Mouse (Mus musculus) layer of hippocampus, adult 11-12 months (tissue): ENCODE results near the gene Asic2.
A peak's percentile ranks its signal among the peaks of the same experiment; 100 is the strongest.

Source experiments
- DNase-seq: peaks from one replicate; pipeline ENCODE4 v3.0.0; 2022; ENCODE audit warnings: low spot score

Gene Asic2

DNA sequence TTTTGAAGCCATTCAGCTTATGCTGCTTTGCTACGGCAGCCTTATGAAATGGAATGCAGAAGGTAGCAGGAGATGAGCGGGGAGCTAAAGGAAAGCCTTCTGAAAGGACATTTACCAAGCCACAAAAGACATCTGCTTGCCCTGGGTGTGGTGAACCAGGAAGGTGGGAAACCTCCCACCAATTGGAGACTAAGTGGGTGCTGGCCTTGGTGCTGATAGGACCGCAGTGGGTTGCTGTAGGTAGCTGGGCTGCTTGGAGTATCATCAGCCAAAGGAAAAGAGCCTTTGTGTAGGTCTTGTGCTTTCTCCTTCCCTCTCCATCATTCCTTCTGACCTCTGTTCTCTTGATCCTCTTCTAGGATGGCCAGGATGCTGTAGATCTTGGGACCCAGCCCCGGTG lies 774.4 kb downstream of the Asic2 start:
- DNase-seq, result no peak

DNA sequence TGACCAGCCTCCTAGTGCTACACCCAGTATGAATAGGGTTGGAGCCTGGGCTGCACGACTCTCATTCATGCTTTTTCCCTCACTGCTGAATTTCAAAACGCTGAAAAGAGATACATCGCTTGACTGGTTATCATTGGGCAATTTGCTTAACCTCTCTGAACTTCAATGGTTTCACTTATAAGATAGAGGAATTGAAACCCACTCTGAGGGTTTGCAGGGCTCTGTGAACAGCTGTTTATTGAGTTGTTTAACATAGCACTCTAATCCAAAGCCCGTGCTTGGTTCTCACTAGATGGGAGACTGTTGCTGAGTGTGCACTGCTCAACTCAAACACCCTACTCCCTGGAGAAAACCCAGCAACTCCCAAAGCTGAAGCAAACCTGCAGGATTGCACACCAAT lies 776.1 kb downstream of the Asic2 start:
- DNase-seq, result no peak

DNA sequence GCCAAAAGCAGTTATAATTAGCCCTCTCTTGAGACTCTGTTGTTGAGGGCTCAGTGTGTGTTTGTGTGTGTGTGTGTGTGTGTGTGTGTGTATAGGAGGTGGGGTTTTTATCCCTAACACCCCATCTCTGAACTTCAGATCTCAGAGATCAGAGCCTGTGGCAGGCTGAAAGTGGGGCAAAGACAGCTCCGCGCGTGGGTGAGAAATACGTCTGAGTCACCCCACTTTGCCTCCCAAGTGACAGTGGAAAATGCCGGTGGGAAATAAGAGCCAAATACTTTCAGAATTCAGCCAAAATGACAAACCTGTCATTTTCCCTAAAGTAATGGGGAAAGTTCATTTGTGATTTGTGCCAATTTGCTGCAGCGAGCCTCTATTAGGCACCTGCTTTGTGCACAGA lies 779.2 kb downstream of the Asic2 start:
- DNase-seq, result peak; percentile 12

DNA sequence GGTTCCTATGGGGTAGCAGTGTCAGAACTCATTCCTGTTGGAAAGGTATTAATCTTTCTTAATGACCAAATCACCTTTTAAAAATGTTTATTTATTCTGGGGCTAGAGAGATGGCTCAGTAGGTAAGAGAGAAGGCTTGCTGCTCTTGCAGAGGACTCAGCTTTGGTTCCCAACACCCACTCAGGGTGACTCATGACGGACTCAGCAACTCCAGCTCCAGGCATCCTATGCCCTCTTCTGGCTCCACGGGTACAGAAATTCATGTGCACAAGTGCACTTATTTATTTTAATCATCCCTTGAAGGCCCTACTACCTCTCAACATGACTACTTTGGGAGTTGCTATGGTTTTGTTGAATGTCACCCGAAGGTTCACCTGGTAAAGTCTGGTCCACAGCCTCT lies 780.4 kb downstream of the Asic2 start:
- DNase-seq, result no peak

DNA sequence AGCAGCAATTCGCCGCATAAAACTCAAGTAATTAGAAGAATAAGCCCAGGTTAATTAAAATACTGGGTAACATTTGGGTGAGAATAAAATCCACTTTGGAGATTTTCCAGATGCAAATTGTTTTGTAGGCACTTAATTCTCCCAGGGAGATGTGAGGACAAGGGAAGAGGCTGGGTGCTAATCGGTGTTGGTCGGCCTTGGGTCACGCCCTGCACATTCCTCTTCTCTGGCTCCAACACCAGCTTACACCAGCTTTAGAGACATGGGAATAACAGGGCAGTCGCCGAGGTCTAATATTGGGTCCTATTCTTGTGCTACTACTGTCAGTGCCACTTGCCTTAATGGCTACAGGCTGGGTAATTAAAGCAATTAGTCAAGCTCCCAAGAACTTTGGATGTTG lies 783.5 kb downstream of the Asic2 start:
- DNase-seq, result no peak

DNA sequence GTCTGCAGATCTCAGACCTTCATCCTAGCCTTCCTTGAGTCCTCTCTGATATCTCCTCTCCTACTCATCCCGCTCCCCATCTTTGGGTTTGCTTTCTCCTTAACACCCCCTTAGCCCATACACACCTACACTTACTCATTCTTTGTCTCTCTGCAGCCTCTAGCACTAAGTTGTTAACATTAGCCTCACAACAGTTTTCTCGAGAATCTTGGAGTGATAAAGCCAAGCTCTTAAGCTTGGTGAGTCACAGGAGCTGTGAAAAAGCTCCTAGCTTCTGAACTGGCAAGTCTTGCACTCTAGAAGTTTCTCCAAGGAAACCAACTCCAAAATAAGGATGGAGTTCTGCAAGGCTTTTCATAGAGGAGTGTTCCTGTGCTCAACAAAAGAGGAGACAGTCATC lies 803.4 kb downstream of the Asic2 start:
- DNase-seq, result no peak

DNA sequence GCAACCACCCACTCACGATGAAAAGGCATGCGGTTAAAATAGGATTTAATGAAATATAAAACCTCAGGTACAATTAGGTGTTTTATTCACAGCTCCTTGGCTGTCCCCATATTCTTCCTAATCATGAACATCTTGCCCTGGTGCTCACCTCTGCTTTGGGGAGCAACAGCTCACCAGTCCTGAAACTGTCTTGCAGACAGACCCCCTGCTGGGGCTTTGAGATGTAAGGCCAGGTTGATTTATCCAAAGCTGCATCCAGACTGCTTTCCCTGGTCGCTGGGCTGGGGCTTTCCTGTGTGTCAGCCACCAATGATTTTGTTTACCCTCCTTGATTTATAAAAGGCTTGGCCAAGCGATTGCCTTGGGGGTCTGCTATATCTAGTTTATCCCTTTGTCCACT lies 805.2 kb downstream of the Asic2 start:
- no peak for DNase-seq

DNA sequence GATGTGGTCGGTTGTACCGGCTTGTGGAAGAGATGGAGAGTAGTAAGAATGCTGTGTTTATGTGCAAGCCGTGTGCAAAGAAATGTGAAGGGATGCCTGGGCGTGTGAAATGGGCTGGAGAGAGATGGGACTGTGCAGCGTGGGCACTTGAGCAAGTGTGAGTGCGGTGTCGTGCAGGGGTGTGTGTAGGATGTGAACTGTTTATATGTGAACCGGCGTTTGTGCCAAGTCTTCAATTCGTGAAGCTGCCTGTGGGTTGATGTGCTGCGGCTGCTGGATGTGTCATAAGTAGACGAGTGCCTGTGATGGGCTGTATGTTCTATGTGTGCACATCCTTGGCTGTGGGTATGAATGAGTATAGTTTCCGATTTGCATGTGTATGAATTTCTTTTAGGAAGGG lies 814.4 kb downstream of the Asic2 start:
- peak; percentile 32 for DNase-seq

DNA sequence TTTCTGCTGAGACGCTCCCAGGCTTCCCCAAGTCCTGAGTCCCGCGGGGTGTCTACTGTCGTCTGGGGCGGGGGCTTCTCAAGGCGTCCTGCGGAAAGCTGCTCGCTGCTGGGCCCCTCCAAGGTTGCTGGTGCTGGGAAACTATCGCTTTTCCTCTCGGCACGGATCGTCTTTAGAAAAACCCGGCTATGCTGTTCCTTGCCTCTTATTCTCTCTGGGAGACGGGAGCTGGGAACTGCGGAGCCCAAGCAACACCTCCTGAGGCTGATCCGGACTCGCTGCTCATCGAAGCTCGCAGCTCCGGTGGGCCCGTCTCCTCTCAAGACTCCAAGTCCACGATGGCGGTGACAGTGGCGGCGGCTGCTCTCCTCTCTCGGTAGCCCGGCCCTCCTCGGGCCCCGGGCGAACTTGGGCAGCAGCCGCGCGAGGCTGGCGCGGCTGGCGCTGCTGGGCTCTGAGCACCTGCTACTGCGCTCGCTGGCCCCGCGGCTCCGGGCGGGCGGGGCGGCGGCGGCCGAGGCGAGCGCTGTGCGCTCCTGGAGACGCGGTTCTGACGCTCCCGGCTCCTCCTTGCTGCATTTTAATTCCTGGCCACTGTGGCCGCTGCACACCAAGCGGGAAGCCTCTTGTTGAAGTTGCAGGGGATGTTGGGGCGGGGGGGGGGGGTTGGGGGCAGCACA lies 815.0 kb downstream of the Asic2 start:
- peak; percentile 68 for DNase-seq

DNA sequence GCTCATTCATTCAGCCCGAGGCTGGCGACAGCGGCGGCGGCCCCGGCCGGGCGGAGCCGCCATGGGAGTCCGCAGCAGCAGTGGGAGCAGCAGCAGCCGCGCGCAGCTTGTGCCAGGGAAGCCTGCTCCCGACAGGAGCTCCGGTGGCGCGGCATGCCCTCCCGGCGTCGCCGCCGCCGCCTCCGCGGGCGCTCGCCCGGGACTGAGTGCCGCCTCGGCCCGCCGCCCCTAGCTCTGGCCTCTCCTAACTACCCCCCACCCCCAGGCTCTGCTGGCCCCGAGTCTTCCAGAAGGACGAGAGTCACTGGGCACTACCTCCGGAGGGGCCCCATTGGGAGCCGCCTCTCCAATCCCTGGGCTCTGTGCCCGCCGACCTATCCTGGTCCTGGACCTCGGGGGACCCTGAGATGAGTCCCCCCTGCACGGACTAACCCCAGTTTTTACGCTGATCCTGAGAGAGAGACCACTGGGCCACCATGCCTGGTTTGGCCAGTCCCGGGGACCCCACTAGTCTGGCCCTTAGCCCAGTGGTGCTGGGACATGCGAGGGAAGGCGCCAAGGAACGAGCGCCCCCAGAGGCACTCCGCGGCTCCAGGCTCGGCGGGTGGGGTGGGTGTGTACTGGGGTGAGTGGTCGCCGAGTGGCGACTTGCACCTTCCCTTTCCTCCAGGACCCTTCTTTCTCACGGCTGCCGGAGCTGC lies 815.6 kb downstream of the Asic2 start:
- peak; percentile 71 for DNase-seq

DNA sequence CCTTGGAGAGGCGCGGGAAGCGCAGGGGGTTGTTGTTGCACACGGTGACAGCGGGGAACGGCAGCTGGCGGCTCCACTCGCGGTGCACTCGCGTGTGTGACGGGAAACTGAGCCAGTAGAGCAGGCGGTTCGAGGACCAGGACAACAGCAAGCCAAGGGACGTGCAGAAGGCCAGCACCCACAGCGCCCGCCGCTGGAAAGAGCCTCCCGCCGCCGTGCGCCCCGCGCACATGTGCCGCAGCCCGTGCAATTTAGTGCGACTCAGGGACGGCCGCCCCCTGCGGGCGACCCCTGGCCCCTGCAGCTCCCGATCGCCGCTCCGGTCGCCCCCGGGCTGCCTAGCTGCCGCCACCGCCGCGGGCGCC lies 816.3 kb downstream of the Asic2 start:
- peak; percentile 60 for DNase-seq

DNA sequence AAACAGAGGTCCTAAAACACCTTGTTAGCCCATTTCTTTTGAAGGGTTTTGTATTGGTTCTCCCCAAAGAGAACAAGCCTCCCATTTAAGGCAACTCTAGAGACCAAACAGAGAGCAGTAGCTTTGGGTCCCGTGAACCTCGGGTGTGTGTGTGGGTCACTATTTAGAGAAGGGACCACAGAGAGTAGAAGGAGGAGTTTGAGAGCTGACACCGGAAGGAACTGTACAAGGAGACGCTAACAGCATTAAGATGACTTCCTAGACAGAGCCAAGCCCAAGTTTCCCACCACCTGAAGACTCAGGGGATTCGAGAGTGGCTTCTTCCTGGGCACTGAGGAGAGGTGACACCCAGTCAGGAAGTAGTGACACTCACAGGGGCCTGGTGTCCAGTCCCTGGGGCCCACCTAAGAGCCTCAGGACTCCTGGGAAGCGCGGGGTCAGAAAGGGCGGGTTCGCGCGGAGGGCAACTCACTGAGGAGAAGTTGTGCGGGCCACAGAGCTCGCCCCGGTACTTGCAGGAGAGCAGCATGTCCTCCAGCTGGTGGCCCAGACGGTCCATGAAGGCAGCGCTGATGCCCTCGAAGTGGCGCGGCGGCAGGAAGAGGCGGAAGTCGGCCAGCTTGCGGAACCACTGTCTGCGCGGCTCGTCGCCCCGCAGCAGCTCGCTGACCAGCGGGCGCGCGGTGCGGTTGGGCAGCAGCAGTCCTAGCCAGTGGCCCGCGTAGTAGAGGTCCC lies 816.8 kb downstream of the Asic2 start:
- DNase-seq, result no peak

DNA sequence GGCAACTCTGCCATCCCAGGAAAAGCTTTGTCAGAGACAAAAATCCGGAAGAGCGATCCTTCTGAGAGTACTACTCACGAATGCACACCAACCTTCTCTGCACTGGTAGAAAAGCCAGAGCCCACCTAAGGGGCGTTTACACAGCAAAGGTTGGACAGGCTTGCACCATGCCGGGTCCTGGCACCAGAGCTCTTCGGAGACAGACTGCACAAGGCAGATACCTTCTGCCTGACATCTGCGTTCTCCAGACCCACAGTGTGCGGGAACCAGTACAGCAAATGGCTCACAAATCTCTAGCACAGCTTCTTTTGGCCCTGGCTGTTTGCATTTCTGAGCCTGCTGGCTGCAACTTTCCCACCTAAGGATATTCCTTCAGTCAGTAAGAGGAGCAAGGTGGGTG lies 817.6 kb downstream of the Asic2 start:
- DNase-seq, result peak; percentile 41

DNA sequence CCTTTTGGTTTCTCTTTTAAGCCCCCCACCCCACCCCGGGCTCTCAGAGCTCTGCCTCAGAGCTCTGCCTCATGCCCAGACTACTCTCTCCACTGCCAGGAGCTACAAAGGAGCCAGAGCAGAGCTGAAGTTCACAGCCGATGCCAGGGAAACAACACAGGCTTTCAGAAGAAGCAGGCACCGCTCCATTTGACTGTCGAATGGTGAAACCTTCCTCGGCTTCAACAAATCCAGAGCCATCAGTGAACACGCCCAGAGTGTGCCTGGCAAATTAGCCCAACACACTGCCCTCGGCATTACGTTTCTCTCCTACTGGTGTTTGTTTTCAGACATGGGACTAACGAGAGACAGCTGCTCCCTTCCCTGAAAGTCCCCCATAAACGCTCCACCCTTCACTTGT lies 819.8 kb downstream of the Asic2 start:
- peak; percentile 55 for DNase-seq

DNA sequence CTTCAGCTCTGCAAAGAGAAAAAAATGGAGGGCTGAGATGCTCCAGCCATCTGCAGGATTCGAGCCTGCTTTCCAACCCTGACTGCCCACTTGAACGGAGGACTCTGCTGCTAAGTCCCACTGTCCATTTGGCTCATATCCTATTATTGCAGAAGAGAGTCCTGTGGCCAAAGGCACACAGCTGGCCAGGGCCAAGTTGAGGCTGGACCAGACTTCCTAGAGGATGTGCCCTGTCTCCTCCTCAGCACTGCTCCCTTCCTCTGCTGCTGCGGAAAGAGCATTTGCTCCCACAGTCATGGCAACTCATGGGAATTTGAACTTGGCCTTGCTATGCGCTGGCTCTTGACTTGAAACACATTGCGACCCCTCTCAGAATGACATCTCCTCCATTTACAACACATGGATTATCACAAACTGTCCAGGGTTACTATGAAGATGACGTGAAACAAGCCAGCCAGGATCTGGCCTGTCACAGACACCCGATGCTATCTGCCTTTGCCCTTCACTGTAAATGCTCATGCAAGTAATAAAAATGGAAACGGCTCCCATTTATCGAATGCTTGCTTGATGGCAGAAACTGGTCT lies 821.6 kb downstream of the Asic2 start:
- no peak for DNase-seq

DNA sequence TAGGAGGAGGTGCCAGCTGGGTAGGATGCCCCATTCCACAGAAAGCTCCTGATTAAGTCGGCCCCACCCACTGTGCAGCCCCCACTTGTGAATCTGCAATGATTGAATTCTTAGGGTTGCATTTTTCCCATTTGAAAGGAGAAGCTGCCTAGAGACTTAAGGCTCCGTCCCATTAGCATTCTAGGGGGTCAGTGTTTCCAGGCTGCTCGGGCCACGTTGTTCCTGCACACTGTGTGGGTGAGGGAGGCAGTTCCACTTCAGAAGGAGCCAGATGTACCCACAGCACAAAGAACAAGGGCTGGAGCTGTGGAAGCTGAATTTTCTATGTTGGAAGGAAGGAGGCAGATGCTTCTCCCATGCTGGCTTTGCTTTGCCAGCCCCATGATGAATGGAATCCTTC lies 833.1 kb downstream of the Asic2 start:
- peak; percentile 55 for DNase-seq

DNA sequence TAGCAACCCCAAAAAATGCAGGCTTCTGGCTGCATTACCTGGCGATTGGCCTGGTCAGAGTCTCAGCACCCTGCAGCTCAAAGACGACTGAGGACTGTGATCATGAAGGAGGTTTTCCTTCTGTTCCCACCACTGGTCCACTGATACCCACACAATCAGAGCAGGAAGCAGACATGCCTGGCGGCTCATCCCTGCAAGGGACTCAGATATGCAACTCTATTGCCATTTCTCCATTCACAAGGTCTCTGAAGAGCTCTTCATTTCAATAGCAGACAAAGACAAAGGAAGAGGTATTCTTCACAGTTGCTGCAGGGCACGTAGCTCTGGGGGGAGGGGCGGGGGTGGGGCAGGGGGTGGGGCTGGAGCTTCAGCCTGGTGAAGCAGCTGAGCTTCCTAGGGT lies 834.3 kb downstream of the Asic2 start:
- DNase-seq, result no peak

DNA sequence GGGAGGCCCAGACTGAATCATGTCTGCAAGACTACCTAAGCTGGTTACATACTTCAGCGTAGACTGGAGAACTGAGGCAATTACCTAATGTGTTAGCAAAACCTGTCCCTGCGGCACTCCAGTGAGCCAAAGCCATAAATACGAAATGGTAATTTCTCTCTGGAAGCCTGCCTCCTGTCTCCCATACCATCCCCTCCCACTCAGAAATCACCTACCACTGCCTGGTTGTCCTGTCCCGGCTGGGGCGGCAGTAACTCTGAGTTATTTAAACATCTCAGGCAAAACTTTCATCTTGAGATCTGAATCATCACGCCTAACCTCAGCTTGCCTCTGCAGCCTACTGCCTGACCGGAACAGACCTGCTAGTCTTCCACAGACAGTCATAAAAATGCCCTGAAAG lies 835.6 kb downstream of the Asic2 start:
- no peak for DNase-seq

DNA sequence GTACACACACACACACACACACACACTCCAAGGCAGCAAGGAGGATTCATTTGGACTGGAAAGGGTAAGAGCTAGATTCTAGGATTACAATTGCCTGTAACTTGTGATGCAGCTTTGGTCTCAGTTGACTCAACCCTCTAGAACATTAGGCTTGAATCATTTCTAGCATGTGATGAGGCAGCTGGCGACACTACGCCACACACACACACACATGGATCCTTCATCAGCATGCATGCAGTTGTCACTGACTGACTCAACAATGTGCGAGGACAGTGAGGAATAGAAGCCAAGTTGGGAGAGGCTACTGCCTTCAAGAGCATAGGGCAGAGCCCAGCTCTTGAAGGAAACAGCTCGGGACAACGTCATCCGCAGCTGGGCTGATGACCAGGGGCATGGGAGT lies 843.9 kb downstream of the Asic2 start:
- DNase-seq, result no peak

DNA sequence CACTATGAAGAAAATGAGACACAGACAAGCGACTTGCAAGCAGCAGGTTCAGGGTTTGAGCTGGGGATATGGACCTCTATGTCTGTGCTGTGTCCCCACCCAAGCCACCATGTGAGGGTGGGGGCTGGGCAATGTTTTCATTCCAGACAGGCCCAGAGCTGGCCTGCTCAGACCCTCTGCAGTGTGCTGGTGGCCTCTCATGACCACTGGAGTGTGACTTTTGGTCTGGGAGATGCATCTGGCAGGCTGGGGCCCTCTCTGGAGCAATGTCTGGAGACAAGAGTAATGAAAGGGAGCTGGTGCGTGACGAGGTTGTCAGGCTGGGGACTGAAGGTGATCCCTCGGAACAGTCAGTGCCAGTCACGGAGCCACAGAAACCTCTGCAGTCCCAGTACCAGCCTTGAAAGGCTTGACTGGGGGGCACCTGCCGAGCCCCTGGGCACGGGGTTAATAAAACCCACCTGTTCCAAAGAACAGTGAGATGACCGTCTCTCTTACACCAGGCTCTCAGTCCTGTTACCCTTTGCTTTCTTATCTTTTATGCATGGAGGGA lies 848.2 kb downstream of the Asic2 start:
- no peak for DNase-seq

DNA sequence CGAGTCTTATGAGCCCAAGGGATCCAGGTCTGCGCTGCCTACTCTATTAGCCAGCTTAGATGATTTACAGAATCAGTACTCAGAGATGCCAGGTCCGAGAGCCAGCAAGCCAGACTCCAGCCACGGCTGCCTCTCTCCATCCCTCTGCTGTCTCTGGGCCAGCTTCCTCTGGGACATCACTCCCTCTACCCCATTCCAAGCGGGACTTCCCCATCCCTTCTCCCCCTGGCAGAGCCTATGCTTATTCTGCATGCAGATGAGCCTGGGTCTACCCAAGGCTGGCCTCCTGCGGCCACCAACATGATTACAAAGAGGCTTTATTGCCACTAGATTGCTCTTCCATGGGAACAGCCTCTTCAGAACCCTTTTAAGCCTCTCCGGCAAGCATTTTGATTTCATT lies 850.2 kb downstream of the Asic2 start:
- no peak for DNase-seq

DNA sequence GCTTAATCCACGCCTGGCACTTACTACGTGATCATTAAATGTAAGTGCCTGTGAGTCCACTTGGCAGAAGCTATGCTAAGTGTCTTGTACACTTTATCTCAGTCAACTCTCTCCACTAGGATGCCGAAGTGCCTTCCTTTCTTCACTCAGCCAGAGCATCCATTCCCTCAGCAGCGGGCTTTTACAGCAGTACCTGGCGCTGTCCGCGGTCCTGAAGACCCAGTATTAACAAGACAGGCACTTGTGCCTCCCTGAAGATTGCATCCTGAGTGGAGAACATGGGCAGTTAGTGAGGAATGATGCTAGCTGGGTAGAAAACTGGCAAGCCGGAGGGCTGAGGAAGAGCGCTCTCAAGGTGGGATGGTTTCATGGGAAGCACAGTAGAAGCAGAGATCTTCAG lies 852.6 kb downstream of the Asic2 start:
- no peak for DNase-seq

DNA sequence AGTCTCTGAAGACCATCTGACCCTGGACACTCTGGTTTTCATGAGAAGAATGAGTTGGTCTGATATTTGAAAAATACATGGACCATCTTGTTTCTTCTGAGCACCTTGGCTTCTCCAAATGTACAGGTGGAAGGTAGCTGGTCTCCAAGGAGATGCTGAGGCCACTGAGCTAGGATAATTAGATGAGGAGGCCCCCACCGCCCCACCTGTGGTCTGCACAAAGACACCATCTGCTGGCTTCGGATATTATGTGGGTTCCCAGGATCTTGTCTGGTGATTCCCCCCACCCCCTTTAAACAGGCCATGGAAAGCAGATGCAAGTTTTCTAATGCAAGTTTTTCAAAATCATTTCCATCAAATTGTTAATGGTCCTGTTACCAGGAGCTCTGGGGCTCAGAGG lies 856.6 kb downstream of the Asic2 start:
- DNase-seq, result no peak
